Mouse (Mus musculus) spleen, adult 10 weeks (tissue): ENCODE data around the gene Vmn1r78. TPM values are rescaled to one million over a fixed set of nuclear protein-coding genes. Genes with fewer than 3 reads are reported as not detected.

Experiments used
- polyA plus RNA-seq: library from polyadenylated mRNA; stranded (reverse); fragments of 350-450 nt; fragmentation: Illumina TruSeq; extraction: RNeasy Lipid Tissue Mini Kit (QIAGEN cat#74804); gene quantifications from one replicate; pipeline ENCODE4 v1.2.3, GENCODE M21; 2015; ENCODE audit warnings: low replicate concordance; ENCODE audit not compliant: insufficient read depth

Vmn1r78 gene
- polyA plus RNA-seq, result not detected

GRCm38 (mm10) chr7:12149957-12150356, at the start of gene Vmn1r78:
TSS of gene Vmn1r78 (plus strand) at chr7:12150257.

GRCm38 (mm10) chr7:12170979-12171378, 20.9 kb downstream of the Vmn1r78 start, which contains the start of gene Vmn1r79:
TSS of gene Vmn1r79 (plus strand) at chr7:12171279.

GRCm38 (mm10) chr7:12188986-12189385, 38.9 kb downstream of the Vmn1r78 start, which contains the start of gene Vmn1r80:
TSS of gene Vmn1r80 (plus strand) at chr7:12189286.

Other genes starting within 250 kb of the Vmn1r78 start
- gene Vmn1r76, start 212.0 kb upstream of the Vmn1r78 start, polyA plus RNA-seq, result not detected
- gene Vmn1r77, start 113.5 kb upstream of the Vmn1r78 start, polyA plus RNA-seq, result not detected
- not detected for gene Vmn1r79, start 21.0 kb downstream of the Vmn1r78 start, polyA plus RNA-seq
- gene Vmn1r80, start 39.0 kb downstream of the Vmn1r78 start, polyA plus RNA-seq, result not detected
- not detected for gene Vmn1r81, start 118.0 kb downstream of the Vmn1r78 start, polyA plus RNA-seq
- gene Vmn1r82, start 150.2 kb downstream of the Vmn1r78 start, polyA plus RNA-seq, result not detected
- not detected for gene Vmn1r83, start 179.2 kb downstream of the Vmn1r78 start, polyA plus RNA-seq
- gene Vmn1r84, start 219.0 kb downstream of the Vmn1r78 start, polyA plus RNA-seq, result not detected